Mouse (Mus musculus): Measurements from ENCODE around the gene Ace. TPM values are rescaled to one million over a fixed set of nuclear protein-coding genes. Genes with fewer than 3 reads are reported as not detected.

Ace gene
- polyA plus RNA-seq, 1 experiment from 2014 or later: 6.8 TPM

DNA sequence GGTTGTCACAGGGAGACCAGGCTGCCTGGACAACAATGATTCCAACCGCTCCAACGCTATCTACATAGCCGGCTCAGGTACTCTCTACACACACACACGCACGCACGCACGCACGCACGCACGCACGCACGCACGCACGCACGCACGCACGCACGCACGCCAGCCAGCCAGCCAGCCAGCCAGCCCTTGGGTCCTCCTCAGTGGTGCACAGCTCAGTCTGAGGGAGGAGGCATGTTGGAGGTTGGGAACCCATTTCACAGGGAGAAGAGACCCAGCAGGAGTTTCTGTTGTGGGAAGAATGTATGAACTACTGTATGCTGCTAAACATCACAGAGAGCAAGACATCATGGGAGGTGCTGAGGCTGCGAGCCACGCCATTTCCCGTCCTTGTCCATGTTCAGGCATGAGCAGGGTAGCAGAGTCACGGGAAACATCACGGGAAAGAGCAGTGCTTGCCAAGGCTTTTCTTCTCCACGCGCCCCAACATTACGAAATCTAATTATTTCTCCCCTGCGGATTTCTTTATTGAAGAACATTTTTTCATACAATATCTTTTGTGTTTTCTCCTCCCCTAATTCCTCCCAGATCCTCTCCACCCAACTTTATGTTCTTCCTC is 11.8 kb upstream of the Ace start:
- DNase-seq (ENCODE audit: low spot score): no peak
- no peak overlapping the region for H3K4me2 ChIP-seq (replicated peaks)
- no peaks in the 10 kb centered on the region for H3K4me1 ChIP-seq (replicated peaks; ENCODE audit: control insufficient read depth, insufficient read depth, low read length)
- no peaks in the 10 kb centered on the region for H3K36me3 ChIP-seq (replicated peaks; ENCODE audit: control insufficient read depth, insufficient read depth)
- H3K9ac ChIP-seq: no peak overlapping the region
- no peak overlapping the region for H3K27ac ChIP-seq
- ATAC-seq (ENCODE audit: low FRiP score): no peak
- H3K4me3 ChIP-seq (replicated peaks; ENCODE audit: low read length): no peak overlapping the region
- WGBS: 88% methylated on average over 28 of the region's 28 CpGs
- H3K27me3 ChIP-seq (ENCODE audit: control insufficient read depth, insufficient read depth, low read length): no peaks in the 10 kb centered on the region
- no peaks in the 10 kb centered on the region for H3K9me3 ChIP-seq (ENCODE audit: control insufficient read depth, low read length)

DNA sequence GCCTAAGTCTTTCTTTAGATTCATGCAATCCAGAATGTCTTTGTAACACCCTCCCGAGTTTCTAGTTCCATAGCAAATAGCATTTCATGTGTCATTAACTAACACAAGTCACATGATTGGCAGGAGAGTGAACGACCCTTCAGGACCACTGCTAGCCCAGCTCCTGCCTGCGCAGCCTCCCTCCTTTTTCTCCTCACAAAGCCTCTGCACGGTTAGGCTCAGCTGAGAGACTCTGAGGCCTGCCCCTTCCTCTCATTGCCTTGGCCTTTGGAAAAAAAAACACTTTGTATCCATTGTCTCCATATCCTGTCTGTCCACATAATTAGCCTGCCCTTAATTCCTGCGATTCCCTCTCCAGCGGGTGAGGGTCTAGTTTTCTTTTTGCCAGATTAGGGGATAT is 10.2 kb upstream of the Ace start:
- no peaks in the 10 kb centered on the region for H3K4me1 ChIP-seq (replicated peaks; ENCODE audit: control insufficient read depth, insufficient read depth, low read length)
- no peaks in the 10 kb centered on the region for H3K36me3 ChIP-seq (replicated peaks; ENCODE audit: control insufficient read depth, insufficient read depth)
- ATAC-seq (ENCODE audit: low FRiP score) (no peak), DNase-seq (ENCODE audit: low spot score) (no peak)
- H3K4me3 ChIP-seq (replicated peaks; ENCODE audit: low read length): no peak overlapping the region
- 39% methylated on average over 6 of the region's 6 CpGs for WGBS
- H3K4me2 ChIP-seq (replicated peaks): no peak overlapping the region
- no peaks in the 10 kb centered on the region for H3K27me3 ChIP-seq (ENCODE audit: control insufficient read depth, insufficient read depth, low read length)
- no peak overlapping the region for H3K27ac ChIP-seq
- no peaks in the 10 kb centered on the region for H3K9me3 ChIP-seq (ENCODE audit: control insufficient read depth, low read length)
- no peak overlapping the region for H3K9ac ChIP-seq

DNA sequence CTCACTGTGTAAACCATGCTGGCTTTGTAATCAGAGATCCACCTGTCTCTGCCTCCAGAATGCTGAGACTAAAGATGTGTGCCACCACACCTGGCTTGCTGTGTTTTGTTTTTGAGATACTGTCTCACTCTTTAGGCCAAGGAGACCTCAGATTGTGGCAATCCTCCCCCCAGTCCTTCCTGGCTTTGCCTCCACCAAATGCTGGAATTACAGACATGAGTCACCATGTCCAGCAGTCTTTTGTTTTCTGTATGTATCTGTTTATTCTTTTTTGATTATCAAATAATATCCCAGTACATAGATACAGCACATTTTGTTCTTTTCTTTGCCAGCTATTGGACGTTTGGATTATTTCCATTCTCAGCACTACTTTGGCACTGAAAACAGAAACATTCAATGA is 9.2 kb upstream of the Ace start:
- DNase-seq (ENCODE audit: low spot score): no peak
- no peaks in the 10 kb centered on the region for H3K9me3 ChIP-seq (ENCODE audit: control insufficient read depth, low read length)

DNA sequence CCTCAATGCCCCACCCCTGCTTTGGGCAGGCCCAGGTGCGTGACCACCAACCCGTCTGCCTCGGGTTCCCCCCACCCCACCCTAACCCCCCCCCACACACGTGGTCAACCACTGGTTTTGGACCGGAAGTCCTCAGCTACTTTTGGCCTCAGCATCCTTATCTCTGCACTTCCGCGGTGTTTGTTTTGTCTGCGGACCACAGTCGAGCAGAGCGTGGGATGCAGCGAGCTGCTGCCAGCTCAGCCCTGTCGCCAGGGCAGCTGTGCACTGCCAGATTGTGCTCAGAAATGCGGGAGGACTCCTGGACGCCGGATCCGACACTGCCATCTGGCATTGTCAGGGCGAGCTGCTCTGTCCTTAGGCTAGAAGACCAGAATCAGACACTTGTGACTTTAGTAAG is 8.4 kb upstream of the Ace start:
- H3K9ac ChIP-seq: no peak overlapping the region
- no peaks in the 10 kb centered on the region for H3K9me3 ChIP-seq (ENCODE audit: control insufficient read depth, low read length)
- DNase-seq (ENCODE audit: low spot score): no peak
- H3K4me1 ChIP-seq (replicated peaks; ENCODE audit: control insufficient read depth, insufficient read depth, low read length): no peaks in the 10 kb centered on the region
- ATAC-seq (ENCODE audit: low FRiP score): no peak
- 52% methylated on average over 17 of the region's 17 CpGs for WGBS
- H3K36me3 ChIP-seq (replicated peaks; ENCODE audit: control insufficient read depth, insufficient read depth): no peaks in the 10 kb centered on the region
- H3K4me3 ChIP-seq (replicated peaks; ENCODE audit: low read length): no peak overlapping the region
- no peaks in the 10 kb centered on the region for H3K27me3 ChIP-seq (ENCODE audit: control insufficient read depth, insufficient read depth, low read length)
- H3K27ac ChIP-seq: no peak overlapping the region
- H3K4me2 ChIP-seq (replicated peaks): no peak overlapping the region

More for the DNA sequence above, 9.2 kb upstream of the Ace start:
- no peak overlapping the region for H3K4me2 ChIP-seq (replicated peaks)
- H3K4me3 ChIP-seq (replicated peaks; ENCODE audit: low read length): no peak overlapping the region
- 68% methylated on average over 1 of the region's 1 CpGs for WGBS
- no peaks in the 10 kb centered on the region for H3K4me1 ChIP-seq (replicated peaks; ENCODE audit: control insufficient read depth, insufficient read depth, low read length)
- ATAC-seq (ENCODE audit: low FRiP score): no peak
- H3K27me3 ChIP-seq (ENCODE audit: control insufficient read depth, insufficient read depth, low read length): no peaks in the 10 kb centered on the region
- H3K36me3 ChIP-seq (replicated peaks; ENCODE audit: control insufficient read depth, insufficient read depth): no peaks in the 10 kb centered on the region
- no peak overlapping the region for H3K27ac ChIP-seq
- H3K9ac ChIP-seq: no peak overlapping the region

DNA sequence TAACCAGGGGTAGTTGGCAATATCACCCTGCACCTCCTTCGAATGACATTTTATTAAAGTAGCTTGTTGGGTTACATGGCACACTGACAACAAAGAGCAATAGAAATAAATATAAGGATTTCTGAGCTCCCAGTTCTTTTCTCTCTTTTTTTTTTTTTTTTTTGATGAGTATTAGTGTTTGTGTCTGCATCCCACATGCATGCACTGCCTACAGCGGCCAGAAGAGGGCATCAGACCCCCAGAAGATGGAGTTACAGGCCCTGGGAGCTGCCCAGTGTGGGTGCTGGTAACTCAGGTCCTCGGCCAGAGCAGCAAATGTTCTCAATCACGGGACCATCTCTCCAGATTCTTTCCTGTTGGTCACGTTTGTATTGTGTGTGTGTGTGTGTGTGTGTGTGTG is 3.1 kb upstream of the Ace start:
- Histone ChIP-seq H3K9me3 (ENCODE audit: control insufficient read depth, low read length) (no peaks in the 10 kb centered on the region), H3K4me3 (replicated peaks; ENCODE audit: low read length) (no peak overlapping the region), H3K4me2 (replicated peaks) (no peak overlapping the region), H3K4me1 (replicated peaks; ENCODE audit: control insufficient read depth, insufficient read depth, low read length) (0 out of 2 replicates have a peak, but pooled peaks cover 6% of the 10 kb centered on the region), H3K36me3 (replicated peaks; ENCODE audit: control insufficient read depth, insufficient read depth) (no peaks in the 10 kb centered on the region), H3K27ac (no peak overlapping the region), H3K27me3 (ENCODE audit: control insufficient read depth, insufficient read depth, low read length) (0 out of 2 replicates have a peak, but pooled peaks cover 5% of the 10 kb centered on the region), H3K9ac (no peak overlapping the region)
- DNase-seq (ENCODE audit: low spot score) (no peak), ATAC-seq (ENCODE audit: low FRiP score) (no peak)
- WGBS: 72% methylated on average over 5 of the region's 5 CpGs

DNA sequence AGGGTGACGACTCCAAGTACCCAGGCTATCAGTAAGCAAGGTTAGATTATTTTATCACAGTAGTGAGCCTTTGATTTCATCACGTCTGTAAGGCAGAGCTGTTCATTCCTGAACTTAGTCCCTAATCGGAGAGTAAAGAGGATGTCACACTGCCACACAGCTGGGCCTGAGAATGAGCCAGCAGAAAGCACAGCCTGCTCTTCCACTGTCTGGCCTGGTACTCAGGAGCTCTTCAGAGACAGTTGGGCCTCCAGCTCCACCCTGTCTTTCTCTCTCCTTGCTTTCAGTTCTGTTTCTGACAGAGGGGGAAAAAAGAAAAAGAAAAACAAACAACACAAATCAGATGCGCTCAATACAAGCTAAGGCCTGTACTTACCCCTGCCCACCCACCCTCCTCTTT is 1.5 kb upstream of the Ace start:
- H3K27me3 ChIP-seq (ENCODE audit: control insufficient read depth, insufficient read depth, low read length): peaks cover 5% of the 10 kb centered on the region; the same call in 1 of the 2 replicates
- 0 out of 2 replicates have a peak, but pooled peaks cover 6% of the 10 kb centered on the region for H3K4me1 ChIP-seq (replicated peaks; ENCODE audit: control insufficient read depth, insufficient read depth, low read length)
- no peaks in the 10 kb centered on the region for H3K36me3 ChIP-seq (replicated peaks; ENCODE audit: control insufficient read depth, insufficient read depth)
- DNase-seq (ENCODE audit: low spot score) (no peak), ATAC-seq (ENCODE audit: low FRiP score) (no peak)
- no peak overlapping the region for H3K4me2 ChIP-seq (replicated peaks)
- H3K9ac ChIP-seq: no peak overlapping the region
- H3K27ac ChIP-seq: no peak overlapping the region
- no peaks in the 10 kb centered on the region for H3K9me3 ChIP-seq (ENCODE audit: control insufficient read depth, low read length)
- no peak overlapping the region for H3K4me3 ChIP-seq (replicated peaks; ENCODE audit: low read length)
- WGBS: 76% methylated on average over 4 of the region's 4 CpGs

DNA sequence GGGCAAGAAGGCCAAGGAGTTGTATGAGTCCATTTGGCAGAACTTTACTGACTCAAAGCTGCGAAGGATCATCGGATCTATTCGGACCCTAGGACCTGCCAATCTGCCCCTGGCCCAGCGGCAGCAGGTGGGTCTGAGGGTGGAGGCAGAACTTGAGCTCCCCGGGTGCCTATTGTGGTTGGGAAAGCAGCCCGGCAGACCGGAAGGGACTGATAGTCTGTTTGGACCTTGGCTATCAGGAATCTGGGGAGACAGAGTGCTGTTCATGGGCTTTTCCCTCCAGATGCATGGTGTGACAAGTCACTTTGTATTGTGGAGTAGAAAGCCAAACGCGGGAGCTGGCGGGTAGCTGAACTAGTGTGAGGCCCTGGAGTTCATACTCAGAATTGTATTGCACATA is 1.2 kb downstream of the Ace start:
- no peak for ATAC-seq (ENCODE audit: low FRiP score)

DNA sequence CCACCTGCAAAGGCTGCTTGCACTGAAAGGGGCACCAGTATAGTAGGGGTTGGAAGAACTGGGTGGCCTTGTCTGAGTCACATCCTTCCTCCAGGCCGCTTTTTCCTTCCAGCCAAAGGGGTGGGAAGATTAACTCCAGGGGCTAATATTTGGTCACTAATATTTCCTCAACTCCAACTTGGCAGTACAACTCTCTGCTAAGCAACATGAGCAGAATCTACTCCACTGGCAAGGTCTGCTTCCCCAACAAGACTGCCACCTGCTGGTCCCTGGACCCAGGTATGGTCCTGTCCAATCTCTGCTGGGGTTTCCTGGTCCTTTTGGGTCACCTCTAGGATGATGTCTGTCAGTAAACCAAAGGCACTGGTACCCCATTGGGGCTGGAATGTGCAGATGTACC is 1.8 kb downstream of the Ace start:
- Histone ChIP-seq H3K9ac (no peak overlapping the region), H3K36me3 (replicated peaks; ENCODE audit: control insufficient read depth, insufficient read depth) (no peaks in the 10 kb centered on the region), H3K4me3 (replicated peaks; ENCODE audit: low read length) (no peak overlapping the region), H3K9me3 (ENCODE audit: control insufficient read depth, low read length) (no peaks in the 10 kb centered on the region), H3K27me3 (ENCODE audit: control insufficient read depth, insufficient read depth, low read length) (peaks cover 5% of the 10 kb centered on the region; the same call in 1 of the 2 replicates), H3K4me2 (replicated peaks) (no peak overlapping the region), H3K27ac (no peak overlapping the region), H3K4me1 (replicated peaks; ENCODE audit: control insufficient read depth, insufficient read depth, low read length) (0 out of 2 replicates have a peak, but pooled peaks cover 6% of the 10 kb centered on the region)
- ATAC-seq (ENCODE audit: low FRiP score) (no peak), DNase-seq (ENCODE audit: low spot score) (peak; percentile 32)
- WGBS: 75% methylated on average over 1 of the region's 1 CpGs

More for the DNA sequence above, 1.2 kb downstream of the Ace start:
- H3K9me3 ChIP-seq (ENCODE audit: control insufficient read depth, low read length): no peaks in the 10 kb centered on the region
- DNase-seq (ENCODE audit: low spot score): no peak
- H3K4me2 ChIP-seq (replicated peaks): peak overlapping the region; percentile 99
- peaks cover 5% of the 10 kb centered on the region; the same call in 1 of the 2 replicates for H3K27me3 ChIP-seq (ENCODE audit: control insufficient read depth, insufficient read depth, low read length)
- no peaks in the 10 kb centered on the region for H3K36me3 ChIP-seq (replicated peaks; ENCODE audit: control insufficient read depth, insufficient read depth)
- H3K27ac ChIP-seq: no peak overlapping the region
- H3K4me3 ChIP-seq (replicated peaks; ENCODE audit: low read length): no peak overlapping the region
- 49% methylated on average over 10 of the region's 10 CpGs for WGBS
- no peak overlapping the region for H3K9ac ChIP-seq
- H3K4me1 ChIP-seq (replicated peaks; ENCODE audit: control insufficient read depth, insufficient read depth, low read length): 0 out of 2 replicates have a peak, but pooled peaks cover 6% of the 10 kb centered on the region

DNA sequence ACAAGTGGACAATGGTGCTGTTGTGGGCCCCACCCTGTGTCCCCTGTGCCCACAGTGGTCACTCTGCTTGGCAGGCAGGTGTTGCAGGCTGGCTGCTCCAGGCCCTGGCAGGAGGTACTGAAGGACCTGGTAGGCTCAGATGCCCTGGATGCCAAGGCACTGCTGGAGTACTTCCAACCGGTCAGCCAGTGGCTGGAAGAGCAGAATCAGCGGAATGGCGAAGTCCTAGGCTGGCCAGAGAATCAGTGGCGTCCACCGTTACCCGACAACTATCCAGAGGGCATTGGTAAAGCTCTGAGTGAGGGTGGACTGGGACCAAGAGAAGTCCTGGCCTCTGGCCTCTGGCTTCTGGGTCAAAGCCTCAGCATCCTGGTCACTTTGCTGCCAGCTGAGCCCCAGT is 6.8 kb downstream of the Ace start:
- H3K4me3 ChIP-seq (replicated peaks; ENCODE audit: low read length): no peak overlapping the region

DNA sequence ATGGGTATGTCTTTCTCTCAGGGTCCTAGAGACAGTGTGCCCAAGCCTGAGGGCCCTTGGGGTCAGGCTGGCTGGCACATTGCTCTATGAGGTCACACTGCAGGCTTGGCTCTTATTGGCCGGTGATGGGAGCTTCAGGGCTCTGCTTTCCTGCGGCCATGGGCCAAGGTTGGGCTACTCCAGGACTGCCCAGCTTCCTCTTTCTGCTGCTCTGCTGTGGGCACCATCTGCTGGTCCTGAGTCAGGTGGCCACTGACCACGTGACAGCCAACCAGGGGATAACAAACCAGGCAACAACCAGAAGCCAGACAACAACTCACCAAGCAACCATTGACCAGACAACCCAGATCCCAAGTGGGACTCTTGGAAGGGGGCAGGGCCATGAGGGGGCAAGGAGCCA is 7.3 kb downstream of the Ace start:
- H3K4me2 ChIP-seq (replicated peaks): no peak overlapping the region
- no peak overlapping the region for H3K4me3 ChIP-seq (replicated peaks; ENCODE audit: low read length)
- no peaks in the 10 kb centered on the region for H3K36me3 ChIP-seq (replicated peaks; ENCODE audit: control insufficient read depth, insufficient read depth)
- H3K27ac ChIP-seq: no peak overlapping the region
- ATAC-seq (ENCODE audit: low FRiP score) (no peak), DNase-seq (ENCODE audit: low spot score) (no peak)
- no peaks in the 10 kb centered on the region for H3K4me1 ChIP-seq (replicated peaks; ENCODE audit: control insufficient read depth, insufficient read depth, low read length)
- 79% methylated on average over 3 of the region's 3 CpGs for WGBS
- no peaks in the 10 kb centered on the region for H3K9me3 ChIP-seq (ENCODE audit: control insufficient read depth, low read length)
- no peaks in the 10 kb centered on the region; the same call in 1 of the 2 replicates for H3K27me3 ChIP-seq (ENCODE audit: control insufficient read depth, insufficient read depth, low read length)
- no peak overlapping the region for H3K9ac ChIP-seq

More for the DNA sequence above, 6.8 kb downstream of the Ace start:
- no peaks in the 10 kb centered on the region; the same call in 1 of the 2 replicates for H3K27me3 ChIP-seq (ENCODE audit: control insufficient read depth, insufficient read depth, low read length)
- H3K27ac ChIP-seq: no peak overlapping the region
- 93% methylated on average over 6 of the region's 6 CpGs for WGBS
- H3K9ac ChIP-seq: no peak overlapping the region
- H3K4me1 ChIP-seq (replicated peaks; ENCODE audit: control insufficient read depth, insufficient read depth, low read length): no peaks in the 10 kb centered on the region
- H3K4me2 ChIP-seq (replicated peaks): no peak overlapping the region
- no peaks in the 10 kb centered on the region for H3K9me3 ChIP-seq (ENCODE audit: control insufficient read depth, low read length)
- no peak for DNase-seq (ENCODE audit: low spot score)
- no peak for ATAC-seq (ENCODE audit: low FRiP score)
- no peaks in the 10 kb centered on the region for H3K36me3 ChIP-seq (replicated peaks; ENCODE audit: control insufficient read depth, insufficient read depth)

Measured in hindbrain, embryonic 14.5 days (tissue).